Mouse (Mus musculus) neutrophil, adult 5-6 weeks (primary cell): ENCODE measurements around the gene Fhl2. TPM values are rescaled to one million over a fixed set of nuclear protein-coding genes. Genes with fewer than 3 reads are reported as not detected.

Experiments used
- ATAC-seq: fragments of 151-379, 151-347 bp; 2 replicates; pipeline ENCODE4 v1.8.0; 2017; ENCODE audit warnings: mild to moderate bottlenecking, moderate TSS enrichment; ENCODE audit not compliant: insufficient number of reproducible peaks, poor library complexity, low FRiP score, severe bottlenecking; ENCODE audit errors: extremely low read depth
- total RNA-seq: library from RNA; stranded (forward); fragments of 200-1000 nt; gene quantifications from 2 replicates; pipeline ENCODE4 v1.2.3, GENCODE M21; 2017

The Fhl2 gene
- total RNA-seq, 1 experiment from 2014 or later, result 0.47 TPM

GRCm38 (mm10) chr1:43199210-43199866 is 2.6 kb upstream of the Fhl2 start:
- no peak for ATAC-seq

GRCm38 (mm10) chr1:43196059-43196458 is 725 bp downstream of the Fhl2 start:
- ATAC-seq, result no peak

- ATAC-seq, result no peak
These were observed 3.4 kb downstream of the Fhl2 start for GRCm38 (mm10) chr1:43193423-43193822.

GRCm38 (mm10) chr1:43192471-43192870 is 4.3 kb downstream of the Fhl2 start:
- ATAC-seq, result no peak

- ATAC-seq, result no peak
These were observed 5.7 kb downstream of the Fhl2 start for GRCm38 (mm10) chr1:43191078-43191477.

DNA sequence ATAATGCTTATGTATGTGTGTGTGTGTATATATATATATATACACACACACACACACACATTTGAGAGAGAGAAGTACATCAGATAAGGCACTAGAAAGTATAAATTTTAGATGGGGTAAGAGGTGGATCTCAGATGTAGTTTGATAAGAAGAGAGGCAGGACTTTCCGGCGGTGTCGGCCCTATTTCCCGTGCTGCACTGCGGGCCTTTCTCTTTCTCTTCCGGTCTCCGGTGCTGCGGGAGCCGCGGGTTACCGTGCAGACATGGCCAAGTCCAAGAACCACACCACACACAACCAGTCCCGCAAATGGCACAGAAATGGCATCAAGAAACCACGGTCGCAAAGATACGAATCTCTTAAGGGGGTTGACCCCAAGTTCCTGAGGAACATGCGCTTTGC is 7.9 kb downstream of the Fhl2 start:
- ATAC-seq, result 0 out of 2 replicates have a peak, but pooled peaks have one; percentile 36

GRCm38 (mm10) chr1:43186334-43186733 is 10.4 kb downstream of the Fhl2 start:
- ATAC-seq, result no peak

DNA sequence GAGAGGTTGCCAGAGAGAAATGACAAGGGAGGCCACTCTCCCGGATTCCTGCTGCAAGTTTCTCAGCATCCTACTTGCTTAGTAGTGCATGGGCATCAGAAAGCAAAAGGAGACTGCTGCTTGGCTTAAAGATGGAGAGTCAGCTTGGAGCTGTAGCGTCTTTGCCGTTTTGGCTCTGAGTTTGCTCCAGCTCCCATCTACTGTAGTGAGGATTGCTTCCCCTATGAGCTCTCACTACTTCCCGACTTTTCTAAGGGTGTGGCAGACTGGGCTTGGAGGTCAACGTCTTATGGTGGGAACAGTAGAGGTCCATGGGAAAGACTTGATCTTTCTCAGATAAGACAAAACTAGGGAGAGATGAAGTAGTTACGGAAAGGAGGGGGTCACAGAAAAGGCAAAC is 15.9 kb downstream of the Fhl2 start:
- no peak for ATAC-seq

GRCm38 (mm10) chr1:43178780-43179179 is 18.0 kb downstream of the Fhl2 start:
- ATAC-seq, result no peak

GRCm38 (mm10) chr1:43178378-43178777 is 18.4 kb downstream of the Fhl2 start:
- no peak for ATAC-seq

GRCm38 (mm10) chr1:43173283-43174226 is 23.2 kb downstream of the Fhl2 start:
- no peak for ATAC-seq

GRCm38 (mm10) chr1:43171816-43172215 is 25.0 kb downstream of the Fhl2 start:
- no peak for ATAC-seq

DNA sequence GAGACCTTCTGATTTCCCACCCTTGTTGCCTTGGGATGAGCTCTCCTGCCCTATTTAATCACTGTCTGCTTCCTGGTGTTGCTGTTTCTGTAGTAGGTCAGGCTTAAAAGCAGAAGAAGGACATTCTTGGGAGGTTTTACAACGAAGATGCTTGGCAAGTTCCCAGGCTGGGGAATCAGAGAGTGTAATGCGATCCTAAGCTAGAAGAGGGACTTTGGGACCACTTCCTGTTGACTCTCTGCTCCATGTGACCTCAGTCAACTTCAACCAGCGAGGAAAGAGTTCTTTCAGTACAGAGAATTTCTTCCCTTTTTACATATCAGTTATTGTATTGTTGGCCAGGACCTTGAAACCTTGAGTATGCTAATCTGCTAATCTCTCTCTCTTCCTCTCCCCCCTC is 25.7 kb downstream of the Fhl2 start:
- ATAC-seq, result no peak

- no peak for ATAC-seq
These were observed 27.1 kb downstream of the Fhl2 start for GRCm38 (mm10) chr1:43169661-43170060.

GRCm38 (mm10) chr1:43169227-43169626 is 27.6 kb downstream of the Fhl2 start:
- ATAC-seq, result no peak

- ATAC-seq, result no peak
These were observed 28.2 kb downstream of the Fhl2 start for GRCm38 (mm10) chr1:43168618-43169017.

DNA sequence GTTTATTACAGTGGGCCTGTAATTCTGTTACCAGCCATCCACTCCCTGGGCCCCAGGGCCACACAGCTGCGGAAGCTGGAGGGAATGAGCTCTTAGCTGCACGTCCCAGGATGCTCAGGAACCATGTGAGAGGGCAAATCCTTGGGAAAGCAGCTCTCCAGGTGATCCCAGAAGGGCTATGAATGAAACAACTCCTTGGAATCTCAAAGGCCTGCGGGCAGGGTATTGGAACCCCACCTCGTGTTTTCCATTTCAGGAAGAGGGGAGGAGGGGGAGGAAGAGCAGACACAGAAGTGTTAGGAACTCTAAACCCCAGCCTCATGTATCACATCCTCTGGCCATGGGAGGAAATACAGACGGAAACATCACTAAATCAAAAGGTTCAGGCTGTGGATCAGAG is 28.8 kb downstream of the Fhl2 start:
- ATAC-seq, result no peak

GRCm38 (mm10) chr1:43164582-43164981 is 32.2 kb downstream of the Fhl2 start:
- ATAC-seq, result no peak

DNA sequence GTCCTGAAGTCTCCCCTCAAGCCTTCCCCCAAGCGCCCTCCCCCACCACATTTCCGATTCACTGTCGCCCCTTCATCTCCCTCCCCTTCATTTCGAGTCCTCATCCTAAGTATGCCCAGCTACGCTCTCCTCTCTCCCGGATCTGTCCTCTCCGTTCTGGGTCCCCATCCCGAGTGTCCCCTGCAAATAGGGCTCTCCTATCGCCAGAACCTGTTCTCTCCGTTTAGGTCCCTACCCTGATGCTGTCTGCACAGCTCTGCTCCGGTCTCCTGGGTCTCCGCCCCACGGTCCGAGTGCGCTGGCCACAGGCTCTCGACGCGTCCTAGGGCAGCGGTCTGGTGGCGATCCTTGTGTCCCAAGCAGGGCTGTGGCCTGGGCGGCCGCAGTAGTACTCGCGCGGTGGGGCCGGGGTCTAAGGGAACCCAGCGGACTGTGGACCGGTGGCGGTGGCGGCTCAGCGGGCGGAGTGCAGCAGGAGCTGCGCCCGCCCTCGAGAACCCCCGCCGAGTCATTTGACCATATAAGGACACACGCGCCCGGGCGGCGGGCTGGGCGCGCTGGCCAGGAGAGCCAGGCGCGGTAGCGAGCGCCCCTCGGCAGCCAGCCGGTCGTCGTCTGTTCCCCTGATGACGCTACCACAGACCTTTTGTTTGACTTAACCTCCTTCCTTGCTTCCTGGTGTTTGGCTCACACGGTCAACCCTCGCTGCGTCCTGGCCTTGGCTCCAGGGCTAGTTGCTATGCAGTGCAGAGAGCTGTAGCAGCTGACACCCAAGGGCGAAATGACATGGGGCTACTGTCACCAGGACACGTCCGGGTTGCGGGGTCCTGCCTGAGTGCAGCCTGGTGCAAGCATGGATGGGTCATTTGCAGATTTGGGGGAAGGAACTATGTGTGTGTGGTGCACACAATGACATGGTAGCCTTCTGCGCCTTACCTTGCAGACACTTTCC is 33.0 kb downstream of the Fhl2 start:
- ATAC-seq, result 0 out of 2 replicates have a peak, but pooled peaks have one; percentile 33
